Mouse (Mus musculus): ENCODE measurements around the gene Cpsf4. TPM values are rescaled to one million over a fixed set of nuclear protein-coding genes. Genes with fewer than 3 reads are reported as not detected.
"Not testable (repeated sequence)": the region's sequence is repeated elsewhere in the genome, so short reads cannot be mapped to it uniquely, and the experiment has no call there.

Gene Cpsf4
- total RNA-seq, 2 experiments from 2014 or later = 6.7 to 7.2 TPM

GRCm38 (mm10) chr5:145222840-145223239 lies 55.8 kb downstream of the Cpsf4 start:
- DNase-seq = no peak

DNA sequence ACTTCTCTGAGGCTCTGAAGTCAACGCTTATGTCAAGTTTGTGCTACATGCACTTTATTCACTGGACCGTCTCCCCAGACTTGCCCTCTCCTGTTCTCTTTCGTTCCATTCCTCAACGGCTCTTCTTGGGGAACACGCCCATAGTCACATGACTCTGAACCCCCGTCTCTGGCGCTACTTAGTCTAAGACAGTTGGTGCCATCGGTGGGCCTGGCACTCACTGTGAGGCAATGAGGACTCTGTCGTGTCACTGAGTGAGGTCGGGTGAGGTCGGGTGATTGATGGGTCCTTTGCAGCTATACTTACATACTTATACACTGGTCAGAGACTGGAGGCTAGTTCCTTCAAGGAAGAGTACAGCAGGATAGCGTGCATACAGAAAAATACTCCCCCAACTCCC lies 56.4 kb downstream of the Cpsf4 start:
- DNase-seq = no peak

GRCm38 (mm10) chr5:145226453-145226852 lies 59.4 kb downstream of the Cpsf4 start:
- no peak for DNase-seq

DNA sequence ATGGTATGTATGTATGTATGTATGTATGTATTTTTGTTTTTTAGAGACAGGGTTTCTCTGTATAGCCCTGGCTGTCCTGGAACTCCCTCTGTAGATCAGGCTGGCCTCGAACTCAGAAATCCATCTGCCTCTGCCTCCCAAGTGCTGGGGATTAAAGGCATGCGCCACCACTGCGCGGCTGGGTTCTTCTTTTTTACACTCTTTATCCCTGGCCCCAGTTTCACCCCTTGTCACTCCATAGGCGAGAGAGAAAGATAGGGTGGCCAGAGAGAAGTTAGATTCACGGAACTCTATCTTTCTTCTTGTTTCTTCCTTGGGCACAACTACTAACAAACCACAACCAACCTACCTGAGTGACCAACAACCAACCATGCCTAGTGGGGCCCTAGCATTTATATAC lies 62.3 kb downstream of the Cpsf4 start:
- not testable (repeated sequence) for DNase-seq

- no peak for DNase-seq
These were observed 63.6 kb downstream of the Cpsf4 start for GRCm38 (mm10) chr5:145230641-145231040.

DNA sequence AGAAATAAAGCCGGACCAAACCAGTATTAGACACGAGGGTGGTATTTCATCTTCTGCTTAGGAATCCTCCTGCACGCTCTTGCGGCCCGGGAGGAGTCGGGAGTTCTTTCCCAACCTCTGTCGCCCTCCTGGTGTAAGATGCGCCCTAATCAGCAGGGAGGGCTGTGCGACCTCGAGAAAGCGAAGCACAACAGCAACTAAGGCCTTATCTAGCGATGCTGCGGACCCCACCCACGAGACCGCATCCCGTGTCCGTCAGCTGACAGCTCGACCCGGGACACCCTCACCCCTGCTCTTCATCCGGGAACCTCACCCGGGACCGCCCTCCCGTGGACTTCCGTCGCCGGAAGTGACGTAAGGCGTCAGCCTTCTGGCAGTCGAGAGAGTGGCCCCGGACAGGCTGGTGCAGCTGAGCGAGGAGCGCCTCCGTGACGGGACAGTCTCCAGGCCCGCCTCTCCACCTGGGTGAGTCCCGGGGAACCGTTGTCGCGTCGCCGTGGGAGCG lies 64.4 kb downstream of the Cpsf4 start, which contains the start of gene Zfp655:
Zfp655 (plus strand) TSS at position 349 of the 505 bp plus-strand sequence.
- DNase-seq = peak; percentile 97

Other genes starting within 250 kb of the Cpsf4 start
- gene Smurf1, start 201.4 kb upstream of the Cpsf4 start, total RNA-seq (2021) = 10 to 100 TPM; 11.5 to 12.6 TPM
- not detected for gene Gm4871, start 134.5 kb upstream of the Cpsf4 start, total RNA-seq (2021)
- gene 1700018F24Rik, start 124.2 kb upstream of the Cpsf4 start, total RNA-seq (2021) = not detected
- gene Arpc1a, start 83.4 kb upstream of the Cpsf4 start, total RNA-seq (2021) = 10 to 100 TPM; 26.6 to 32.2 TPM
- not detected for gene Kpna7, start 83.2 kb upstream of the Cpsf4 start, total RNA-seq (2021)
- gene Arpc1b, start 53.0 kb upstream of the Cpsf4 start, total RNA-seq (2021) = 10 to 100 TPM; 32.4 to 46.8 TPM
- 10 to 100 TPM; 50.0 to 50.6 TPM for gene Pdap1, start 27.0 kb upstream of the Cpsf4 start, total RNA-seq (2021)
- gene Bud31, start 26.9 kb upstream of the Cpsf4 start, total RNA-seq (2021) = 10 to 100 TPM; 48.4 to 53.7 TPM
- 10 to 100 TPM; 11.3 to 11.4 TPM for gene Ptcd1, start 105 bp upstream of the Cpsf4 start, total RNA-seq (2021)
- 100 to 1,000 TPM; 674 to 757 TPM for gene Atp5j2, start 24.8 kb downstream of the Cpsf4 start, total RNA-seq (2021)
- gene Zkscan14, start 34.7 kb downstream of the Cpsf4 start, total RNA-seq (2021) = 1 to 10 TPM; 7.8 to 9.7 TPM
- gene Zkscan5, start 37.3 kb downstream of the Cpsf4 start, total RNA-seq (2021) = 1 to 10 TPM; 6.7 to 6.9 TPM
- 10 to 100 TPM; 10.9 to 12.6 TPM for gene Zfp655, start 64.5 kb downstream of the Cpsf4 start, total RNA-seq (2021)
- 1 to 10 TPM; 6.8 to 7.0 TPM for gene Zscan25, start 113.3 kb downstream of the Cpsf4 start, total RNA-seq (2021)
- not detected for gene Cyp3a57, start 178.1 kb downstream of the Cpsf4 start, total RNA-seq (2021)